Mouse (Mus musculus) megakaryocyte-erythroid progenitor cell, adult 5-6 weeks (primary cell): Measurements from ENCODE around the gene Zkscan7. TPM values are rescaled to one million over a fixed set of nuclear protein-coding genes. Genes with fewer than 3 reads are reported as not detected.

Experiments
- ATAC-seq: replicated peaks from 2 replicates; pipeline ENCODE4 v1.8.0; 2016; ENCODE audit warnings: mild to moderate bottlenecking, inconsistent platforms; ENCODE audit not compliant: severe bottlenecking, poor library complexity, low FRiP score, low TSS enrichment
- total RNA-seq, 2 experiments: library from RNA; stranded (forward) in 1 of 2; stranded (reverse) in 1 of 2; fragments of 200-1000, 215-1000 nt in 1 of 2; fragments of >200 nt in 1 of 2; fragmentation: Nextera tagmentation in 1 of 2; gene quantifications; 2 replicates each; pipeline ENCODE4 v1.2.3; 2014 to 2017

Zkscan7 gene
- total RNA-seq, 2 experiments from 2014 or later, result 2.2 to 3.2 TPM

DNA sequence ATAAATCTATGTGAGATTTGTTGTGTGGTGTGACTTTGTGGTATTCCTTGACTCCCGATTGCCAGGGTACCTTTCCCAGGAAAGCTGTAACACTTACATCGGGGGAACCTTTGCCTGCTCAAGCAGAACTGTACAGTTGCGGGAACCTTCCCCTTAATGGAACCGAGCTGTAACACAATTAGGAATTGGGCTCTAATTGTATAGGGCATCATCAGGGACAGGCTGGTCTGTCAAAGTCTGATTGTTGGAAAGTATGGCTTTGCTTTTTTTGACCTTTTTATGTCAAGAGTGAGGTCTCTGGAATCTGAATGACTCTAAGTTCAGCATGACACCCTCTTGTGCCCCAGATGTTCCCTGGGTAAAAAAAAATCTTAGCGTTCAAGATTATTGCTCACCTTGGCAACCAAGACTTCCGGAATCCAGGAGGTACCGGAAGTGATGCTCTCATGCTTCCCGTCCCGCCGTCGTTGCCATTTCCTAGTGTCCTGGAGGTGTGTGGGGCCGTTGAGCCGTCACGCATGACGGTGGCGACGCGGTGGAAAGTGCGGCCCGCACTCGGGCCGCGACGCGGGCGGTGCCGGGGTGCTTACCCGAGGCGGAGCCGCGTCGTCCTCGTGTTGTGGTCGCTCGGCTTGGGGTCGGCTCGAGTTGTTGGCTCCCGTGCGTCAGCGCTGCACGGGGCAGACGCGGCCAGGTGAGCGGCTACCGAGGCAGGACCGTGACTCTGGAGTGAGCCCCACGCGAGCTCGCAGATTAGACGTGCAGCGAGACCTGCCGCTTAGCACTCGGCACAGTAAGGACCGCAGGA lies 1.1 kb downstream of the Zkscan7 start:
- peak; percentile 92 for ATAC-seq

GRCm38 (mm10) chr9:122901047-122901446 lies 15.6 kb downstream of the Zkscan7 start:
- no peak for ATAC-seq

- peak; percentile 65; the same call in 1 of the 2 replicates for ATAC-seq
Observed at GRCm38 (mm10) chr9:122902717-122903535, 17.4 kb downstream of the Zkscan7 start.

GRCm38 (mm10) chr9:122922436-122922835 lies 37.0 kb downstream of the Zkscan7 start:
- 0 out of 2 replicates have a peak, but pooled peaks have one; percentile 34 for ATAC-seq

DNA sequence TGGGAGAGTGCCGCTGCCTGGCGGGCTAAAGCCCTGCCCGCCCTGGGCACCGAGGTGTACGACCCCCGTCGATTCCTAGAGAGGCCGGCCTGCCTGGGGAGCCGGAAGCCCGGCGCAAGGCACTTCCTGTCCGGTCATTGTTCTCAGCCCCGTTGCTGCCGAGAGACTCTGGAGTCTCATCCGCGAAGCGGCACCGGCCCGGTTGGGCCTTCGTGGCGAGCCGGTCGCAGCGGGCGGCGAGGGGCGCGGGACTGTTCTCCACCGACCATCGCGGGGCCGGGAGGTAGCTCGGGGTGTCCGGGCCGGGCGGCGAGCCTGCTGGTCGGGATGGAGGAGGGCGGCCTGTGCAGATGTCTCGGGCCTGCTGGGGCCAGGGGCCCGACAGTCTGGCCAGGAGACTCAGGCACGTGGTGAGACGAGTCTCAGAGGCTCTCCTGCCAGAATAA lies 37.5 kb downstream of the Zkscan7 start, which contains the start of gene Zfp105:
Gene Zfp105, plus strand, starts transcription at position 137 of the 446 bp plus-strand sequence.
- ATAC-seq, result peak; percentile 59

GRCm38 (mm10) chr9:122928915-122929314 lies 43.4 kb downstream of the Zkscan7 start:
- 0 out of 2 replicates have a peak, but pooled peaks have one; percentile 44 for ATAC-seq

Other genes with a start within 250 kb of the Zkscan7 start
- not detected in 2 replicates for gene Topaz1, start 138.3 kb upstream of the Zkscan7 start, total RNA-seq (2014; fragmentation: Nextera tagmentation)
- not detected in 2 replicates for gene Topaz1, start 138.3 kb upstream of the Zkscan7 start, total RNA-seq (2017)
- 5.8 and 5.9 TPM in 2 replicates for gene Tcaim, start 80.1 kb upstream of the Zkscan7 start, total RNA-seq (2014; fragmentation: Nextera tagmentation)
- 5.1 and 16.0 TPM in 2 replicates for gene Tcaim, start 80.1 kb upstream of the Zkscan7 start, total RNA-seq (2017)
- not detected in 2 replicates for gene Gm35549, start 41.6 kb upstream of the Zkscan7 start, total RNA-seq (2014; fragmentation: Nextera tagmentation)
- not detected in 2 replicates for gene Gm35549, start 41.6 kb upstream of the Zkscan7 start, total RNA-seq (2017)
- gene Zfp445, start 19.7 kb upstream of the Zkscan7 start, total RNA-seq (2014; fragmentation: Nextera tagmentation), result 54.2 and 64.7 TPM in 2 replicates
- gene Zfp445, start 19.7 kb upstream of the Zkscan7 start, total RNA-seq (2017), result 50.1 and 93.1 TPM in 2 replicates
- gene Zfp105, start 37.4 kb downstream of the Zkscan7 start, total RNA-seq (2014; fragmentation: Nextera tagmentation), result not detected in 2 replicates
- gene Zfp105, start 37.4 kb downstream of the Zkscan7 start, total RNA-seq (2017), result not detected in 2 replicates
- gene 1110059G10Rik, start 65.3 kb downstream of the Zkscan7 start, total RNA-seq (2014; fragmentation: Nextera tagmentation), result 35.0 and 37.7 TPM in 2 replicates
- 24.6 and 40.4 TPM in 2 replicates for gene 1110059G10Rik, start 65.3 kb downstream of the Zkscan7 start, total RNA-seq (2017)
- 136 and 143 TPM in 2 replicates for gene Kif15, start 65.4 kb downstream of the Zkscan7 start, total RNA-seq (2014; fragmentation: Nextera tagmentation)
- 280 and 313 TPM in 2 replicates for gene Kif15, start 65.4 kb downstream of the Zkscan7 start, total RNA-seq (2017)
- gene Tmem42, start 135.6 kb downstream of the Zkscan7 start, total RNA-seq (2014; fragmentation: Nextera tagmentation), result 4.0 and 16.1 TPM in 2 replicates
- 5.4 and 9.2 TPM in 2 replicates for gene Tmem42, start 135.6 kb downstream of the Zkscan7 start, total RNA-seq (2017)
- gene Tgm4, start 149.0 kb downstream of the Zkscan7 start, total RNA-seq (2014; fragmentation: Nextera tagmentation), result 0.62 TPM in 1 of 2 replicates, not detected in the other
- gene Tgm4, start 149.0 kb downstream of the Zkscan7 start, total RNA-seq (2017), result 0.42 and 1.4 TPM in 2 replicates
- 53.0 and 65.0 TPM in 2 replicates for gene Zdhhc3, start 227.5 kb downstream of the Zkscan7 start, total RNA-seq (2014; fragmentation: Nextera tagmentation)
- gene Zdhhc3, start 227.5 kb downstream of the Zkscan7 start, total RNA-seq (2017), result 31.2 and 37.7 TPM in 2 replicates
- gene Exosc7, start 227.5 kb downstream of the Zkscan7 start, total RNA-seq (2014; fragmentation: Nextera tagmentation), result 104 and 111 TPM in 2 replicates
- gene Exosc7, start 227.5 kb downstream of the Zkscan7 start, total RNA-seq (2017), result 108 and 123 TPM in 2 replicates